Mouse (Mus musculus): ENCODE data around the gene Pdcd2l. TPM values are rescaled to one million over a fixed set of nuclear protein-coding genes. Genes with fewer than 3 reads are reported as not detected.

The Pdcd2l gene
- polyA plus RNA-seq (2014; fragmentation: Nextera tagmentation; extraction: Ambion mirVana): 57.2 and 58.7 TPM in 2 replicates

GRCm38 (mm10) chr7:34196132-34197128, at the start of gene Pdcd2l:
Gene Pdcd2l, minus strand, starts transcription at chr7:34196661.
- Histone ChIP-seq H3K36me3 (ENCODE audit: control insufficient read depth, insufficient read depth, low read length) (peaks cover 32% of the 10 kb centered on the region), H3K27ac (ENCODE audit: low read depth) (peak within 1 kb of the TSS; percentile 62; the same call in 1 of the 2 replicates), H3K27me3 (replicated peaks; ENCODE audit: control insufficient read depth, insufficient read depth, low read length) (no peaks in the 10 kb centered on the region), H3K4me2 (ENCODE audit: low read length) (peak within 1 kb of the TSS; percentile 84), H3K4me1 (replicated peaks; ENCODE audit: control insufficient read depth, insufficient read depth, low read length) (no peaks in the 10 kb centered on the region; the same call in 1 of the 2 replicates), H3K9ac (ENCODE audit: low read length) (peak within 1 kb of the TSS; percentile 91), H3K9me3 (ENCODE audit: control insufficient read depth, low read length) (no peaks in the 10 kb centered on the region), H3K4me3 (ENCODE audit: low read depth, low read length) (peak within 1 kb of the TSS; percentile 97)
- peak; percentile 95 for DNase-seq (ENCODE audit: low spot score)
- peak; percentile 94 for ATAC-seq (replicated peaks; ENCODE audit: low FRiP score, low TSS enrichment, low read depth)
- 3% methylated on average over 67 of the region's 70 CpGs for WGBS

DNA sequence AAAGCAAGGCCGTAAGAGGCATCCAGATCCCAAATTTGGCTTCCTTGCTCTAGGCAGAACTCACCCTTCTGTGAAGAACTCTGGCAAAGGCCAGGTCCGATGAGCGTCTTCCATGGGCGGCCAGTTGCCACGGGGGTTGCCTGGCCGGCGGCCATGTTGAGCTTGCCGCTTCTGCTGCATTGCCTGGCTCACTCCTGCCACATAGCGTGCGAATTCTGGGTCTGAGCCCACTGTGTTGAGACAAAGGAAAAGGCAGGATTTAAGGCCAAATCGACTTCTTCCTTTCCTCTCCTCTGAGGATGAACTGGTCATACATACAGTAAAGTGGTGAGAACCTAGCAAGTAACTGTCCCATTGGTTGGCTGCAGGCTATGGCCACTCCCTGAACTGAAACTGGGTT, 45.7 kb upstream of the Pdcd2l start:
- Histone ChIP-seq H3K36me3 (ENCODE audit: control insufficient read depth, insufficient read depth, low read length) (peaks cover 87% of the 10 kb centered on the region), H3K27ac (ENCODE audit: low read depth) (no peak overlapping the region), H3K4me3 (ENCODE audit: low read depth, low read length) (no peak overlapping the region), H3K4me2 (ENCODE audit: low read length) (no peak overlapping the region), H3K27me3 (replicated peaks; ENCODE audit: control insufficient read depth, insufficient read depth, low read length) (no peaks in the 10 kb centered on the region), H3K9ac (ENCODE audit: low read length) (no peak overlapping the region), H3K4me1 (replicated peaks; ENCODE audit: control insufficient read depth, insufficient read depth, low read length) (no peaks in the 10 kb centered on the region), H3K9me3 (ENCODE audit: control insufficient read depth, low read length) (no peaks in the 10 kb centered on the region)
- no peak for ATAC-seq (replicated peaks; ENCODE audit: low FRiP score, low TSS enrichment, low read depth)
- DNase-seq (ENCODE audit: low spot score): no peak
- 94% methylated on average over 11 of the region's 11 CpGs for whole genome bisulfite sequencing

DNA sequence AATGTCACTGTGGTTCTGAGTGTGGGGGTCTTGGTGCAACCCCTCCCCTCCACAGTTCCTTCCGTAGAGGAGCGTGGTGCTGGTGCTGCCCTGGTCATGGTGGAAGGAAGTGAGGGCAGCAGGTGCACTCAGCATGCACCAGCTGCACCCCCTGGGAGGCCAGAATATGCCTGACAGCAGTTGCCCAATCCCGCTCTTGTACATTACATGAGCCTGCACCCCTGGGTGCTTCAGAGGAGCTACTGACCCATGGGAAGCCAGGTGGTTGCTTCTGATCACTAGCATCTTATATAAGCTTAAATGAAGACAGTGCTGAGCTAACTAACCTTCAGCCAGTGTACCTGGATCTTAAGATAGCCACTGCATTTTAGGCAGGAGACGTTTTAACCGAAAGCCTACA, 41.6 kb upstream of the Pdcd2l start:
- H3K4me3 ChIP-seq (ENCODE audit: low read depth, low read length): no peak overlapping the region
- H3K4me2 ChIP-seq (ENCODE audit: low read length): no peak overlapping the region
- H3K27me3 ChIP-seq (replicated peaks; ENCODE audit: control insufficient read depth, insufficient read depth, low read length): no peaks in the 10 kb centered on the region
- H3K9me3 ChIP-seq (ENCODE audit: control insufficient read depth, low read length): no peaks in the 10 kb centered on the region
- H3K9ac ChIP-seq (ENCODE audit: low read length): no peak overlapping the region
- H3K4me1 ChIP-seq (replicated peaks; ENCODE audit: control insufficient read depth, insufficient read depth, low read length): peaks cover 6% of the 10 kb centered on the region; the same call in 1 of the 2 replicates
- no peak overlapping the region for H3K27ac ChIP-seq (ENCODE audit: low read depth)
- 93% methylated on average over 5 of the region's 5 CpGs for WGBS
- ATAC-seq (replicated peaks; ENCODE audit: low FRiP score, low TSS enrichment, low read depth) (no peak), DNase-seq (ENCODE audit: low spot score) (no peak)
- peaks cover 65% of the 10 kb centered on the region for H3K36me3 ChIP-seq (ENCODE audit: control insufficient read depth, insufficient read depth, low read length)

DNA sequence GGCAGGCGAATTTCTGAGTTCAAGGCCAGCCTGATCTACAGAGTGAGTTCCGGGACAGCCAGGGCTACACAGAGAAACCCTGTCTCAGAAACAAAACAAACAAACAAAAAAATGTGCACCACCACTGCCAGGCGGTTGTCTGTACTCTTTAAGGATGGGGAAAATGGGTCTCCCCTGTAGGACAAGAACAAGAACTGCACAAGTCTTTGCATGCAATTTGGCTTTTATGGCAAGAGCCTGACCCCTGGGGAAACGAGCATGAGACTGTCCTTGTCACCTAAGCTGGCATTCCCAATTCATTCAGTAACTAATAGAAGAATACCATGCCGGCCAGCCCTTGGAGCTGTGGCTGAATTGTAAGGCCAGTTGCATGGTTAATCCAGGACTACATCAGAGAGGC, 39.1 kb upstream of the Pdcd2l start:
- DNase-seq (ENCODE audit: low spot score): no peak
- Histone ChIP-seq H3K4me3 (ENCODE audit: low read depth, low read length) (no peak overlapping the region), H3K4me1 (replicated peaks; ENCODE audit: control insufficient read depth, insufficient read depth, low read length) (peaks cover 8% of the 10 kb centered on the region; the same call in 1 of the 2 replicates), H3K9ac (ENCODE audit: low read length) (no peak overlapping the region), H3K27me3 (replicated peaks; ENCODE audit: control insufficient read depth, insufficient read depth, low read length) (no peaks in the 10 kb centered on the region), H3K9me3 (ENCODE audit: control insufficient read depth, low read length) (no peaks in the 10 kb centered on the region), H3K27ac (ENCODE audit: low read depth) (no peak overlapping the region), H3K4me2 (ENCODE audit: low read length) (no peak overlapping the region), H3K36me3 (ENCODE audit: control insufficient read depth, insufficient read depth, low read length) (peaks cover 43% of the 10 kb centered on the region)
- no peak for ATAC-seq (replicated peaks; ENCODE audit: low FRiP score, low TSS enrichment, low read depth)
- 89% methylated on average over 5 of the region's 5 CpGs for WGBS

GRCm38 (mm10) chr7:34234610-34235561, 38.4 kb upstream of the Pdcd2l start:
- Histone ChIP-seq H3K9ac (ENCODE audit: low read length) (peak overlapping the region; percentile 38), H3K9me3 (ENCODE audit: control insufficient read depth, low read length) (no peaks in the 10 kb centered on the region), H3K36me3 (ENCODE audit: control insufficient read depth, insufficient read depth, low read length) (peaks cover 36% of the 10 kb centered on the region), H3K4me3 (ENCODE audit: low read depth, low read length) (peak overlapping the region; percentile 53), H3K27ac (ENCODE audit: low read depth) (peak overlapping the region; percentile 82), H3K4me1 (replicated peaks; ENCODE audit: control insufficient read depth, insufficient read depth, low read length) (peaks cover 10% of the 10 kb centered on the region; the same call in 1 of the 2 replicates), H3K27me3 (replicated peaks; ENCODE audit: control insufficient read depth, insufficient read depth, low read length) (no peaks in the 10 kb centered on the region), H3K4me2 (ENCODE audit: low read length) (peak overlapping the region; percentile 72)
- DNase-seq (ENCODE audit: low spot score) (peak; percentile 73), ATAC-seq (replicated peaks; ENCODE audit: low FRiP score, low TSS enrichment, low read depth) (no peak; the same call in 1 of the 2 replicates)
- 2% methylated on average over 17 of the region's 17 CpGs for WGBS

- peak overlapping the region; percentile 72 for H3K4me2 ChIP-seq (ENCODE audit: low read length)
- peak overlapping the region; percentile 38 for H3K9ac ChIP-seq (ENCODE audit: low read length)
- H3K36me3 ChIP-seq (ENCODE audit: control insufficient read depth, insufficient read depth, low read length): peaks cover 28% of the 10 kb centered on the region
- H3K4me1 ChIP-seq (replicated peaks; ENCODE audit: control insufficient read depth, insufficient read depth, low read length): peaks cover 14% of the 10 kb centered on the region; the same call in 1 of the 2 replicates
- peak; percentile 94 for ATAC-seq (replicated peaks; ENCODE audit: low FRiP score, low TSS enrichment, low read depth)
- WGBS: under 1% methylated on average over 46 of the region's 46 CpGs
- H3K27me3 ChIP-seq (replicated peaks; ENCODE audit: control insufficient read depth, insufficient read depth, low read length): no peaks in the 10 kb centered on the region
- peak; percentile 99 for DNase-seq (ENCODE audit: low spot score)
- H3K27ac ChIP-seq (ENCODE audit: low read depth): peak overlapping the region; percentile 82
- no peaks in the 10 kb centered on the region for H3K9me3 ChIP-seq (ENCODE audit: control insufficient read depth, low read length)
- H3K4me3 ChIP-seq (ENCODE audit: low read depth, low read length): peak overlapping the region; percentile 53
Observed at GRCm38 (mm10) chr7:34233909-34234609, 37.6 kb upstream of the Pdcd2l start.

GRCm38 (mm10) chr7:34232785-34233725, 36.6 kb upstream of the Pdcd2l start:
- Histone ChIP-seq H3K4me2 (ENCODE audit: low read length) (peak overlapping the region; percentile 72), H3K4me3 (ENCODE audit: low read depth, low read length) (peak overlapping the region; percentile 53), H3K4me1 (replicated peaks; ENCODE audit: control insufficient read depth, insufficient read depth, low read length) (peaks cover 22% of the 10 kb centered on the region; the same call in 1 of the 2 replicates), H3K27ac (ENCODE audit: low read depth) (peak overlapping the region; percentile 82), H3K9me3 (ENCODE audit: control insufficient read depth, low read length) (no peaks in the 10 kb centered on the region), H3K9ac (ENCODE audit: low read length) (peak overlapping the region; percentile 38), H3K27me3 (replicated peaks; ENCODE audit: control insufficient read depth, insufficient read depth, low read length) (no peaks in the 10 kb centered on the region), H3K36me3 (ENCODE audit: control insufficient read depth, insufficient read depth, low read length) (peaks cover 18% of the 10 kb centered on the region)
- 40% methylated on average over 7 of the region's 7 CpGs for WGBS
- ATAC-seq (replicated peaks; ENCODE audit: low FRiP score, low TSS enrichment, low read depth): no peak
- peak; percentile 59 for DNase-seq (ENCODE audit: low spot score)

Data from intestine, embryonic 14.5 days (tissue).